Mouse (Mus musculus): ENCODE measurements around the gene Krt27. TPM values are rescaled to one million over a fixed set of nuclear protein-coding genes. Genes with fewer than 3 reads are reported as not detected.

Gene Krt27
- polyA plus RNA-seq (2015; fragmentation: Illumina TruSeq; extraction: RNeasy Lipid Tissue Mini Kit (QIAGEN cat#74804); ENCODE audit: insufficient read depth, low read depth, low replicate concordance): not detected

DNA sequence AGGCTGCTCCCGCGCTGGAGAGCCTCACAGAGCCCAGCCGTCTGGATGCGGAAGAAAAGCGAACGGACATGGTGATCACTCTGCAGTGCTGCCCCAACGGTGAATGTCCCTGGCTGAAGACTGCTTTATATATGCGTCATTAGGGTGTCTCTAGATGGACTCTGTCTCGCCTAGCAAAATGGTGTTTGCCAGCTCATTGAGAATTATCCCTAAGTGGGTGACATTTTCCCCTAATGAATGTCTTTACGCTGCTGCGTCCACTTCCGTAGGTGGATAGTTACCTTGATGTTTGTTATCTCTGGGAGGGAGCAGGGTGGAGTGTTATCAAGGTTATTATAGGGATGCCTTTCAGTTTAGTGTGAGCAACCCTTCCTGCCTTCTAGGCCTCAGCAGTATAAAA is at the start of gene Krt27:
TSS of gene Krt27 (minus strand) at position 101 of the 400 bp plus-strand sequence.

DNA sequence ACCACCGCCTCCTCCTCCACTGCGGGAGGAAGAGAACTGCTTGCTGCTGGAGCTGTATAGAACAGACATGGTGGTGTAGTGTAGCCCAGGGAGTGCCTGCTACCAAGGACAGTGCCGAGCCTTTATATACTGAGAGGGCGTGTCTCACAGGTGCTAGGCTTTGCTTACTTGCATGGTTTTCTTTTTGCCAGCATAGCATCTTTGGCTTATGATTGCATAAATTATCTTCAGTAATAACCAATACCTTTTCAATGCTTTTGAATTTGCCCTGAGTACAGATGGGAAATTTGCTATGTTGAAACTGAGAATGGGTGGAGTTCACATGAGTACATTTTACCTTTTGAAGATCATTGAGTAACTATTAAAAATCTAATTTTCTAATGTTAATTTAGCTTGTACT is 38.4 kb upstream of the Krt27 start, which contains the start of gene Krt10:
TSS of gene Krt10 (minus strand) at position 101 of the 400 bp plus-strand sequence.

DNA sequence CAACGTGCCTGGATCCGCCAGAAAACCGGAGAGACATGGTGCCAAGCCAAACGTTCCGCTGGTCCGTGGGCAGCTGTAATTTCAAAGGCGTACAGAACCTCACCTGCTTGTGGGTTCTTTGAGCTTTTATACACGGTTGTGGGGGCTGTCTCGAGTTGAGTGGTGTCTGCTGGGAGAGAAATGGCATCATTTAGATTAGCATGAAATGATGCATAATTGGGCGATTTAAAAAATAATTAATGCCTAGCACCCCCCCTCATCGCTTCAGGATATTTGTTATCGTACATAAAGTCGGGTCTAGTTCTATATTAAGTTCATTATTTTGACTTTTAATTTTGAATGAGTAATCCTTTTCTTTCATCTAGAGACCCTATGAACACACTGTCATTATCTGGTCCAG is 23.9 kb upstream of the Krt27 start, which contains the start of gene Krt28:
TSS of gene Krt28 (minus strand) at position 101 of the 400 bp plus-strand sequence.

DNA sequence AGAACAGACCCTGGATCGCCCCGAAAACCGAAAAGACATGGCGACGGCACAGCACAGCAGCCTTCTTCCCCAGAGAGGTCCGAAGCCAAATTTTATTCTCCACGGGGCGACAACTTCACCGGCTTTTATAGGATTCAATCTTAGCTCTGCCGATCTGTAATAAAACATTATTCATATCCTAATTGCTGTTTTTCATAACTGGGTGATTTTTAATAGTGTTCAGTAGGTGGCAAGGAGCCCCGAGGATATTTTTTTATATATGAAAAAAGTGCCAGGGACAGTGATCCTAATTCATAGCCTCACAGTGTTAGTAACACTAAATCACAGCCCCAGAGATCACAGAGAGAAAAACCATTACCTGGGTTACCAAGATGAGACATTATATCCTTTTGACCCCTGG is 13.0 kb downstream of the Krt27 start, which contains the start of gene Krt26:
TSS of gene Krt26 (minus strand) at position 101 of the 400 bp plus-strand sequence.

DNA sequence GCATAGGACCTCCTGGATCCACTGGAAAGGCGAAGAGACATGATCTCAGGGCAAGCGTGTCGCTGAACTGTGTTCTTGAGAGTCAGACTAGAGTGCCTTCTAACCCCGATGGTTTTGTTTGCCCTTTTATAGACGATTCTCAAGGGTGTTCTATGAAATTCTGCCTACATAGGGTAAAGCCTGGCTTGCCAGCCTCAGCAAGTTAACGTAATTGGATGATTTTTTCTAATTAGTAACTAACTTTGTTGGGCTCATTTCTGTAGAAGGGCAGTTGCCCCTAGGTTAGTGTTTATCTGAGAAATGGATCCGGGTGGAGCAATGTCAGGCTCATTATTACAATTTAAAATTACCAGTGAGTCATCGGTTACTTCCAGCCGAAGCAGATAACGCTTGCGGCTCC is 28.1 kb downstream of the Krt27 start, which contains the start of gene Krt25:
TSS of gene Krt25 (minus strand) at position 101 of the 400 bp plus-strand sequence.

Other genes starting within 250 kb of the Krt27 start
- 0.55 TPM for gene Ccr7, start 196.0 kb downstream of the Krt27 start, polyA plus RNA-seq (2015; fragmentation: Illumina TruSeq; extraction: RNeasy Lipid Tissue Mini Kit (QIAGEN cat#74804); ENCODE audit: insufficient read depth, low read depth, low replicate concordance)
- gene Smarce1, start 120.1 kb downstream of the Krt27 start, polyA plus RNA-seq (2015; fragmentation: Illumina TruSeq; extraction: RNeasy Lipid Tissue Mini Kit (QIAGEN cat#74804); ENCODE audit: insufficient read depth, low read depth, low replicate concordance): 17.8 TPM
- 0.42 TPM for gene Krt222, start 107.0 kb downstream of the Krt27 start, polyA plus RNA-seq (2015; fragmentation: Illumina TruSeq; extraction: RNeasy Lipid Tissue Mini Kit (QIAGEN cat#74804); ENCODE audit: insufficient read depth, low read depth, low replicate concordance)
- not detected for gene Krt24, start 65.8 kb downstream of the Krt27 start, polyA plus RNA-seq (2015; fragmentation: Illumina TruSeq; extraction: RNeasy Lipid Tissue Mini Kit (QIAGEN cat#74804); ENCODE audit: insufficient read depth, low read depth, low replicate concordance)
- not detected for gene Krt25, start 28.2 kb downstream of the Krt27 start, polyA plus RNA-seq (2015; fragmentation: Illumina TruSeq; extraction: RNeasy Lipid Tissue Mini Kit (QIAGEN cat#74804); ENCODE audit: insufficient read depth, low read depth, low replicate concordance)
- not detected for gene Krt26, start 13.1 kb downstream of the Krt27 start, polyA plus RNA-seq (2015; fragmentation: Illumina TruSeq; extraction: RNeasy Lipid Tissue Mini Kit (QIAGEN cat#74804); ENCODE audit: insufficient read depth, low read depth, low replicate concordance)
- not detected for gene Krt28, start 23.8 kb upstream of the Krt27 start, polyA plus RNA-seq (2015; fragmentation: Illumina TruSeq; extraction: RNeasy Lipid Tissue Mini Kit (QIAGEN cat#74804); ENCODE audit: insufficient read depth, low read depth, low replicate concordance)
- gene Krt10, start 38.3 kb upstream of the Krt27 start, polyA plus RNA-seq (2015; fragmentation: Illumina TruSeq; extraction: RNeasy Lipid Tissue Mini Kit (QIAGEN cat#74804); ENCODE audit: insufficient read depth, low read depth, low replicate concordance): 3.7 TPM
- not detected for gene Krt12, start 71.2 kb upstream of the Krt27 start, polyA plus RNA-seq (2015; fragmentation: Illumina TruSeq; extraction: RNeasy Lipid Tissue Mini Kit (QIAGEN cat#74804); ENCODE audit: insufficient read depth, low read depth, low replicate concordance)
- gene Krt20, start 87.0 kb upstream of the Krt27 start, polyA plus RNA-seq (2015; fragmentation: Illumina TruSeq; extraction: RNeasy Lipid Tissue Mini Kit (QIAGEN cat#74804); ENCODE audit: insufficient read depth, low read depth, low replicate concordance): not detected
- gene Krt23, start 142.0 kb upstream of the Krt27 start, polyA plus RNA-seq (2015; fragmentation: Illumina TruSeq; extraction: RNeasy Lipid Tissue Mini Kit (QIAGEN cat#74804); ENCODE audit: insufficient read depth, low read depth, low replicate concordance): 2.0 TPM
- not detected for gene Krt39, start 170.2 kb upstream of the Krt27 start, polyA plus RNA-seq (2015; fragmentation: Illumina TruSeq; extraction: RNeasy Lipid Tissue Mini Kit (QIAGEN cat#74804); ENCODE audit: insufficient read depth, low read depth, low replicate concordance)
- gene Krt40, start 192.1 kb upstream of the Krt27 start, polyA plus RNA-seq (2015; fragmentation: Illumina TruSeq; extraction: RNeasy Lipid Tissue Mini Kit (QIAGEN cat#74804); ENCODE audit: insufficient read depth, low read depth, low replicate concordance): not detected
- not detected for gene Krtap3-3, start 199.8 kb upstream of the Krt27 start, polyA plus RNA-seq (2015; fragmentation: Illumina TruSeq; extraction: RNeasy Lipid Tissue Mini Kit (QIAGEN cat#74804); ENCODE audit: insufficient read depth, low read depth, low replicate concordance)
- not detected for gene Krtap3-2, start 205.7 kb upstream of the Krt27 start, polyA plus RNA-seq (2015; fragmentation: Illumina TruSeq; extraction: RNeasy Lipid Tissue Mini Kit (QIAGEN cat#74804); ENCODE audit: insufficient read depth, low read depth, low replicate concordance)
- gene Gm11939, start 208.4 kb upstream of the Krt27 start, polyA plus RNA-seq (2015; fragmentation: Illumina TruSeq; extraction: RNeasy Lipid Tissue Mini Kit (QIAGEN cat#74804); ENCODE audit: insufficient read depth, low read depth, low replicate concordance): not detected
- gene Krtap3-1, start 215.5 kb upstream of the Krt27 start, polyA plus RNA-seq (2015; fragmentation: Illumina TruSeq; extraction: RNeasy Lipid Tissue Mini Kit (QIAGEN cat#74804); ENCODE audit: insufficient read depth, low read depth, low replicate concordance): not detected
- gene Krtap1-5, start 229.9 kb upstream of the Krt27 start, polyA plus RNA-seq (2015; fragmentation: Illumina TruSeq; extraction: RNeasy Lipid Tissue Mini Kit (QIAGEN cat#74804); ENCODE audit: insufficient read depth, low read depth, low replicate concordance): not detected
- not detected for gene Krtap1-4, start 232.6 kb upstream of the Krt27 start, polyA plus RNA-seq (2015; fragmentation: Illumina TruSeq; extraction: RNeasy Lipid Tissue Mini Kit (QIAGEN cat#74804); ENCODE audit: insufficient read depth, low read depth, low replicate concordance)
- not detected for gene Krtap1-3, start 240.2 kb upstream of the Krt27 start, polyA plus RNA-seq (2015; fragmentation: Illumina TruSeq; extraction: RNeasy Lipid Tissue Mini Kit (QIAGEN cat#74804); ENCODE audit: insufficient read depth, low read depth, low replicate concordance)
- gene Krtap9-3, start 247.0 kb upstream of the Krt27 start, polyA plus RNA-seq (2015; fragmentation: Illumina TruSeq; extraction: RNeasy Lipid Tissue Mini Kit (QIAGEN cat#74804); ENCODE audit: insufficient read depth, low read depth, low replicate concordance): not detected

Data from pancreas, adult 10 weeks (tissue).